Mouse (Mus musculus) intestine, embryonic 15.5 days (tissue): Measurements from ENCODE around the gene Apbb2. TPM values are rescaled to one million over a fixed set of nuclear protein-coding genes. Genes with fewer than 3 reads are reported as not detected.

Experiments
- ATAC-seq: fragments of 200-750 bp; cut with Nextera tagmentation; 2 replicates; pipeline ENCODE4 v1.8.0; 2017; ENCODE audit warnings: moderate TSS enrichment, moderate library complexity
- H3K27ac ChIP-seq: fragments of 300-500 bp; sonication (generic); 2 replicates; pipeline ENCODE4 v1.5.1; 2015; ENCODE audit warnings: mild to moderate bottlenecking, inconsistent platforms
- H3K27me3 ChIP-seq: fragments of 300-500 bp; sonication (generic); replicated peaks from 2 replicates; pipeline ENCODE4 v1.6.1; 2015; ENCODE audit warnings: inconsistent platforms
- H3K36me3 ChIP-seq: fragments of 300-500 bp; sonication (generic); 2 replicates; pipeline ENCODE4 v1.6.1; 2015; ENCODE audit warnings: inconsistent platforms
- H3K4me1 ChIP-seq: fragments of 300-500 bp; sonication (generic); replicated peaks from 2 replicates; pipeline ENCODE4 v1.6.1; 2015; ENCODE audit warnings: inconsistent platforms
- H3K4me2 ChIP-seq: fragments of 300-500 bp; sonication (generic); replicated peaks from 2 replicates; pipeline ENCODE4 v1.6.1; 2015; ENCODE audit warnings: mild to moderate bottlenecking, inconsistent platforms
- H3K4me3 ChIP-seq: fragments of 300-500 bp; sonication (generic); replicated peaks from 2 replicates; pipeline ENCODE4 v1.5.1; 2015; ENCODE audit warnings: inconsistent platforms
- H3K9ac ChIP-seq: fragments of 300-500 bp; sonication (generic); 2 replicates; pipeline ENCODE4 v1.6.1; 2015; ENCODE audit warnings: inconsistent platforms
- H3K9me3 ChIP-seq: fragments of 300-500 bp; sonication (generic); 2 replicates; pipeline ENCODE4 v1.6.1; 2016; ENCODE audit warnings: inconsistent platforms
- WGBS: fragments of 180-500 bp; shearing (Covaris S2); methylation state at CpG from one replicate; pipeline ENCODE4 v1.1.7; 2015; 5-methylcytosine and 5-hydroxymethylcytosine counted together
- polyA plus RNA-seq: library from polyadenylated mRNA; unstranded; fragments of >200 nt; fragmentation: Nextera tagmentation; extraction: Ambion mirVana; gene quantifications from 2 replicates; pipeline ENCODE4 v1.2.1, GENCODE M21; 2015

Gene Apbb2
- polyA plus RNA-seq, 1 experiment from 2014 or later, result 35.4 TPM

DNA sequence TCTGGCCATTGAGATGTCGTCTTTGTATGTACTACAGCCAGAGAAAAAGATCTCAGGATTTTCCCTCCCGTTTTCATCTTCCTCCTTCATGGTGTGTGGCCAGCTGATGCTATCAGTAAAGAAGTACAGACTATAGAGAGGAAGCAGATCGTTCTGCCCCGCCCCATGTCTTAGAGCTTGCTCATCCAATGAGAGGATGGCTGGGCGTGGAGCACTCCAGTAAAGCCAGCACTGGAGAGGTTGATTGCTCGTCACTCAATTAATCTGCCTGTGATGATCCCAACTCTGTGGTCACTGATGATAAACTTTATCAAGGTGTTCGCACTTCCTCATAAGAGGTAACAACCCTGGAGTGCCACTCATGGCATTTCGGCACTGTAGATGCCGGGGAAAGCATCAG is 18.7 kb downstream of the Apbb2 start:
- peak; percentile 54; the same call in 1 of the 2 replicates for ATAC-seq

DNA sequence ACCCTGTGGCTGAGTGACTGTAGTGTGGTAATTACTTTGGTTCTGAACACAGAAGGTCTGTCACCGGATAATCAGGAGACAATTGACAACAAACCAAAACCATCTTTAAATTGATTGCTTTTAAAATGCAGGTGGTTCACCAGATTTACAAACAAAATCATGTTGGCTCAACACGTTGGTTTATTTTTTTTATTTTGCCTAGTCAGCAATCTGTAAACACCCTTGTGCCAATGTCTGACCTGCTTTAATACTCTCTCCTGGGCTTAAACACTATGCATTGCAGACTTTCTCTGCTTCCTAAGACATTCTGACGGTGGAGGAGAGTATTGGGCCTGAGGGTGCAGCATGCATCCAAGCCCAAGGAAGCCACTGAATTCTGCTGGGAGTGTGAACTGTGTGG is 22.3 kb downstream of the Apbb2 start:
- no peaks in the 10 kb centered on the region for H3K9me3 ChIP-seq
- no peaks in the 10 kb centered on the region for H3K4me1 ChIP-seq
- no peak overlapping the region for H3K27ac ChIP-seq
- 59% methylated on average over 3 of the region's 3 CpGs for WGBS
- ATAC-seq, result no peak
- H3K4me3 ChIP-seq, result no peak overlapping the region
- H3K27me3 ChIP-seq, result no peaks in the 10 kb centered on the region
- H3K9ac ChIP-seq, result no peak overlapping the region
- H3K4me2 ChIP-seq, result no peak overlapping the region
- H3K36me3 ChIP-seq, result no peaks in the 10 kb centered on the region

More for the DNA sequence above, 18.7 kb downstream of the Apbb2 start:
- Histone ChIP-seq H3K9ac (no peak overlapping the region), H3K4me3 (no peak overlapping the region), H3K4me2 (no peak overlapping the region), H3K4me1 (0 out of 2 replicates have a peak, but pooled peaks cover 12% of the 10 kb centered on the region), H3K27me3 (no peaks in the 10 kb centered on the region), H3K27ac (no peak overlapping the region), H3K36me3 (no peaks in the 10 kb centered on the region), H3K9me3 (no peaks in the 10 kb centered on the region)
- WGBS, result 67% methylated on average over 9 of the region's 9 CpGs

DNA sequence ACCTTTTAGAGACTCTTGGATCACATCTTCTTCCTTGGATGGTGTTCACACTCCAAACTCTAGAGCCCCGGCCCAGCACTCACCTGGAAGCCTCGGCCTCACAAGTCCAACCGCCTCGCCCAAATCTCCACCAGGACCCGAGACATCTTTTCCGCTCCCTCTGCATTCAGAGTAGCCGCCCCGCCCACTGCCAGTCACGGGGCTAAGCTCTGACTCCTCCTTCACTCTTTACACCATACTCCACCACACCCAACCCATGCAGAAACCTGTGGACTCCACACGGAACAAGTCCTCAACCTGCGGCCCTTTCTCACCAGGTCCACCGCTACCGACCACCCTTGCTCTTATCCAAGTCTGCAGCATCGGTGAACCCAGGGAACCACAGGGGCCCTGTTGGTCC is 23.7 kb downstream of the Apbb2 start:
- Histone ChIP-seq H3K9me3 (no peaks in the 10 kb centered on the region), H3K4me3 (no peak overlapping the region), H3K27ac (no peak overlapping the region), H3K36me3 (no peaks in the 10 kb centered on the region), H3K27me3 (no peaks in the 10 kb centered on the region), H3K9ac (no peak overlapping the region), H3K4me2 (no peak overlapping the region), H3K4me1 (no peaks in the 10 kb centered on the region)
- ATAC-seq, result peak; percentile 58; the same call in 1 of the 2 replicates
- 84% methylated on average over 14 of the region's 14 CpGs for WGBS

DNA sequence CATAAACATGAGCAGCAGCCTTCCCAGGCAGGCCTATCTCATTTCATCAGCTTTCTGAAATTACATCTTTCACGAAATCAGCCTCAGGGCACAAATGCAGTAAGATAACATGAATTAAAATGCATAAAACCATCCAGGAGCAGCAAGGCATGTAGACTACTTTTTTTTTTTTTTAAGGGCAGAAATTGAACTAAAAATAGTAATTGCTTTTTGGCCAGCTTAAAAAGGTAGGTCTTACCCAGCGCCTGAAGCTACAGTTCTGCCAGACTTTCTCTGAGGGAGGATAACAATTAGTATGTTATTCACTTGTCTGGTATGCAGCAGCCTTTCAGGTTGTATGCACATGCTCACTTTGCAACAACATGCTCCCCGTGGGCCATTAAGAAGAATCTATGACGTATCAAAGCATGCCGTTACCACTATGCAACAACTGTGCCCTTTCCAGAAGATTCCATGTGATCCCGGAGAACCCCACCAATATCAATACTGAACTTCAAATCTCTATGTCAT is 32.3 kb downstream of the Apbb2 start:
- Histone ChIP-seq H3K4me2 (no peak overlapping the region), H3K27me3 (no peaks in the 10 kb centered on the region), H3K4me3 (no peak overlapping the region), H3K36me3 (no peaks in the 10 kb centered on the region), H3K27ac (no peak overlapping the region), H3K9me3 (no peaks in the 10 kb centered on the region), H3K4me1 (no peaks in the 10 kb centered on the region), H3K9ac (no peak overlapping the region)
- WGBS, result 81% methylated on average over 6 of the region's 6 CpGs
- no peak for ATAC-seq

DNA sequence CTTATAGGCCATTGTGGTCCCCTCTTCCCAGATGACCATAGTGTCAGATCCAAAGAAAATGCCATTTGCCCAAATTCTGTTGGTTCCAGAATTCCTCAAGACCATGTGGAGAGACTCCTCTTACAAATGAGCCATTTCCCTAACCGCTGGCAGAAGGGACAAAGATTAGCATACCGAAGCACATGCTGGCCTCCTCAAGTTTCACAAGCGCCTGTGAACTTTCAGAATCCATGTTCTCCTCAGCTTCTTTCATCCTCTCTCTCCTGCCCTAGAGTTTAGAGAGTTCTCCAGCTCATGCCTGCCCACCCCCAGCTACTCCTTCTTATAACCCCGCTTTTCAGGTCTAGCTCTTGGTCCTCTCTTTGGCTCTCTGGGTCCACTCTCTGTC is 35.6 kb downstream of the Apbb2 start:
- no peak for ATAC-seq
- H3K4me3 ChIP-seq, result no peak overlapping the region
- no peak overlapping the region for H3K4me2 ChIP-seq
- H3K36me3 ChIP-seq, result no peaks in the 10 kb centered on the region
- no peak overlapping the region for H3K9ac ChIP-seq
- H3K4me1 ChIP-seq, result no peaks in the 10 kb centered on the region
- H3K9me3 ChIP-seq, result no peaks in the 10 kb centered on the region
- WGBS, result 68% methylated on average over 4 of the region's 4 CpGs
- H3K27ac ChIP-seq, result no peak overlapping the region
- H3K27me3 ChIP-seq, result no peaks in the 10 kb centered on the region

DNA sequence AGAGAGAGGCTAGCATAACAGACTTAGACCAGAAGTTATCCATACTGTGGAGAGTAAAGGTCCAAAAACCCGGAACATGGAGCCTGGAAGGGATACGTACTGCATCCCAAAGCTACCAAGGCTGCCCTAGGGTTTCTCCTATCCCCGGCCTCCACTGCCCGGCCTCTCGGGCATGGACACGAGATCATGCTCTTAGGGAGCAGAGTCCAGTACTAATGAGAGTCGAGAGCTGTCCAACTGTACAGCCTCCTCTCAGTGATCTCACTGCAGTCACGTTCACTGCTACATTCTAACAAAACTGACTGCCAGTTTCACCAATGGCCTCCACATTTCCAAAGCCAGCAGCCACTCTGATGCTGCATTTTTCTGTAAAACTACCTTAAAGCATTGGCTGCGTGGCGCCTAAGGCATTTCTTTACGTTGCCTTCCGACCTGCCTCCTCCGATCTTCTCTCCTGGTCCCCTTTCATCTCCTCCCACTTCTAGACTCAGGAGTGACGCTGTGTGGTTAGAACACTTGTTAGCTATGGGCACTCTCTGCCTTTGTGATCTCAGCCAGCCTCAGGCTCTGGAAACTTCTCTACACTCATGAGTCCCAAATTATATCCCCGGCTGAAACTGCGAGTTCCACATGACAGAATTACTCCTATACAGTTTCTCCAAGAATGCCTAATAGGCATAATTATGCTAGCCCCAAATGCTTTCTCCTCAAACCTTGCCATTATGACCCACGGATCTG is 36.1 kb downstream of the Apbb2 start:
- Histone ChIP-seq H3K27ac (no peak overlapping the region), H3K4me2 (no peak overlapping the region), H3K36me3 (no peaks in the 10 kb centered on the region), H3K27me3 (no peaks in the 10 kb centered on the region), H3K4me3 (no peak overlapping the region), H3K9ac (no peak overlapping the region), H3K4me1 (no peaks in the 10 kb centered on the region), H3K9me3 (no peaks in the 10 kb centered on the region)
- WGBS, result 85% methylated on average over 17 of the region's 17 CpGs
- ATAC-seq, result peak; percentile 62; the same call in 1 of the 2 replicates

DNA sequence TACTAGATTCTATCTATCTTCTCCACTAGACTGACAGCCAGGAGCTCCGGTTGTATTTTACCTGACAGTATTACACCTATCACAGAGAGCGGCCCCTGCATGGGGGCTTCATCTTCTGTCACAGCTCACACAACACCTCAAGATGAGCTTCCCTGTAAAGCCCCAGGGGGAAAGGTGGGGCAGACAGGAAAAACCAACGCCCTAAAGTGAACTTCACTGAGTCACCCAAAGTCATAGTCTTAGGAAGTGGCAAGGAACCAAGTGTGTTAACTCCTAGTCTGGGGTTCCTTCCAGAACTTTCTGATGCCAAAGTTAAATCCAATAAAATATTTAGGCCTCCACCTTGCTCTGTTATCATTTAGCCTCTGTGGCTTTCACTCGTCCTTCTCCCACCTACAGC is 39.5 kb downstream of the Apbb2 start:
- peaks cover 3% of the 10 kb centered on the region; the same call in 1 of the 2 replicates for H3K4me1 ChIP-seq
- no peak overlapping the region for H3K4me2 ChIP-seq
- H3K27ac ChIP-seq, result no peak overlapping the region
- H3K36me3 ChIP-seq, result no peaks in the 10 kb centered on the region
- 67% methylated on average over 4 of the region's 4 CpGs for WGBS
- H3K9ac ChIP-seq, result no peak overlapping the region
- H3K9me3 ChIP-seq, result no peaks in the 10 kb centered on the region
- H3K27me3 ChIP-seq, result no peaks in the 10 kb centered on the region
- no peak overlapping the region for H3K4me3 ChIP-seq
- ATAC-seq, result no peak

DNA sequence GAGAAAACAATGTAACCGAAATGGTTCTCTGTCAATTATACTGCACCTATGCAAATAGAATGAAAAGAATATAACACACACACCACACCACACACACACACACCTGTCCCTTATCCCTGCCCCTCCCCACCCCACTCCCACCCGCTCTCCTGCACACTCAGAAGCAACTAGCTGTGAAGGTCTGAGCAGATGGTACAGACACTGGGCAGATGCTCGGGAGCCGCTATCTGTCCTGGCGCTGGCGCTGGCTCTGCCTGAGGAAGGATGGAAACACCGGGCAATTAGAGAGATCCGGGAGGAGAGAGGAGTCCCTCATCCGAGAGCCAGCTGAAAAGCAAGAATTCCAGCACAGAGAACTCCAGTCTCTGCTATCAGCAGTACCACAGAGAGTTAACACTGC is 42.3 kb downstream of the Apbb2 start:
- no peaks in the 10 kb centered on the region for H3K36me3 ChIP-seq
- 66% methylated on average over 9 of the region's 9 CpGs for WGBS
- no peaks in the 10 kb centered on the region for H3K9me3 ChIP-seq
- H3K27me3 ChIP-seq, result no peaks in the 10 kb centered on the region
- no peak overlapping the region for H3K27ac ChIP-seq
- no peak overlapping the region for H3K4me3 ChIP-seq
- peaks cover 3% of the 10 kb centered on the region; the same call in 1 of the 2 replicates for H3K4me1 ChIP-seq
- no peak overlapping the region for H3K4me2 ChIP-seq
- H3K9ac ChIP-seq, result no peak overlapping the region
- ATAC-seq, result no peak

DNA sequence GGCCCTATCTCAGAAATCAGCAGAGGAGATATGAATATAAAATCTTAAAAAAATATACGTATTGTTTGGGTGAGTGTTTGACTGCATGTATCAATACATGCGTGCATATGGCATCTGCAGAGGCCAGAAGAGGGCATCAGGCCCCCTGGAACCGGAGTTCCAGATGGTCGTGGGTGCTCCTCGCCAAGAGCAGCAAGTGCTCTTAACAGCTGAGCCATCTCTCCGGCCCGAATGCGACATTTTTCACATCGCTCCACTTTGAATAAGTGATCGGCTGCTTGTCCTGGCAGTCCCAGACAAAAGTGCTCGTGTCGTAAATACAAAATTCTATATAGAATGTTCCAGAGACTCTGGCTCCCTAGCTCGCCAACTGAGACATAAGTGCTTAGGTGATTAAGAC is 43.4 kb downstream of the Apbb2 start:
- H3K27ac ChIP-seq, result no peak overlapping the region
- ATAC-seq, result no peak
- no peaks in the 10 kb centered on the region for H3K36me3 ChIP-seq
- no peaks in the 10 kb centered on the region for H3K27me3 ChIP-seq
- no peak overlapping the region for H3K9ac ChIP-seq
- H3K4me1 ChIP-seq, result peaks cover 3% of the 10 kb centered on the region; the same call in 1 of the 2 replicates
- no peak overlapping the region for H3K4me2 ChIP-seq
- H3K9me3 ChIP-seq, result no peaks in the 10 kb centered on the region
- H3K4me3 ChIP-seq, result no peak overlapping the region
- WGBS, result 58% methylated on average over 13 of the region's 13 CpGs

DNA sequence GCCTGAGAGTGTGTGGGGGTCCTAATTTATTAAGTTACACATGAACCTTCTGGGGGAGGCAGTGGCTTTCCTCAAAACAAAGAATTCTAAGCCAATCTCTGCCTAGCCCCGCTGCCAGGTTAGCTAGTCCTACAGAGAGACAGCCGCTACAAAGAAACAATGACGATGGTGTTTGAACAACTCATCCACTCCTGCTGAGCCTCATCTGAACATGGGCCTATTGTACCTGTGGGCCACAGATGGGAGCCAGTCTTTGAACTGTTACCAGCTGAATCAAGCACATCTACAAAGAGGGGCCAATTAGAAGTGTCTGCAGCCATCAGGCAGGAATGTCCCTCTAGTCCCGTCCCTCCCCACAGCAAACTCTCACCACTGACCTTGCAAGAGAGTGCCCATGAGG is 45.3 kb downstream of the Apbb2 start:
- Histone ChIP-seq H3K4me1 (peaks cover 9% of the 10 kb centered on the region; the same call in 1 of the 2 replicates), H3K36me3 (no peaks in the 10 kb centered on the region), H3K27ac (no peak overlapping the region), H3K27me3 (no peaks in the 10 kb centered on the region), H3K9ac (no peak overlapping the region), H3K9me3 (no peaks in the 10 kb centered on the region), H3K4me2 (no peak overlapping the region), H3K4me3 (no peak overlapping the region)
- no peak for ATAC-seq
- 67% methylated on average over 4 of the region's 4 CpGs for WGBS

DNA sequence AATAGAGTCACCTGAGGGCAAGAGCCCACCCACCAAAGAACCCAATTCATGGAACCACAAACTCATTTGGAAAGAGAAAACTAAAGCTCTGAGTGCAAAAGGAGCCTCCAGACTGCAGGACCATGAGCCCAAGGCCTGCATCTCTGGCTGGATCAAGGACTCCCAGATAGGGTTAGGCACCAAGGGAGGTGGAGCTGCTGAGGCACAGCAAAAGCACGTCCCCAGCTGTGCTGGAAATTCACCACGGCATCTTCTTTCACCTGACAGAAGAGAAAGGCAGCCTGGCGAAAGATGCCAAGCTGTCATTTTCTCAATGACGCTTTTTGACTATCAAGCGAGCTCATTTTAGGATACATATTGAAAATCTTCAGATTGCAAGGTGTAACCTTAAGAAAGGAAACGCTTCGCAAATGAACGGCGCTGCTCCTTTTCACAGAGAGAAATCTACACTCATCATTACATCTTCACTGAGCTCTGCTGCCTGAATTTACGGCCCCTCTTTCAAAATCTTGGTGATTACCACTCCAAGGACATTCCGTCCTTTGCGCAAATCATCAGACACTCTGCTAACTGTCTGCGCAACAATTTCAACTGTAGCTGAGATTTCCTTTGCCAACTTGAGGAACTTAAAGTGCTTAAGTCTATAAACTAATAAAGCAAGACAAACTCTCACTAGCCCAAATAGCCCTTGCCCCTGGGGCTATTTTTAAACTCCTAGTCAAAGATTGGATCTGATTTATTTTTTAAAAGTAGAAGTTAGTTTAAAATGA is 46.3 kb downstream of the Apbb2 start:
- Histone ChIP-seq H3K4me2 (no peak overlapping the region), H3K27ac (no peak overlapping the region), H3K27me3 (no peaks in the 10 kb centered on the region), H3K4me1 (peaks cover 9% of the 10 kb centered on the region; the same call in 1 of the 2 replicates), H3K36me3 (no peaks in the 10 kb centered on the region), H3K9ac (no peak overlapping the region), H3K4me3 (no peak overlapping the region), H3K9me3 (no peaks in the 10 kb centered on the region)
- 71% methylated on average over 13 of the region's 13 CpGs for WGBS
- no peak for ATAC-seq

DNA sequence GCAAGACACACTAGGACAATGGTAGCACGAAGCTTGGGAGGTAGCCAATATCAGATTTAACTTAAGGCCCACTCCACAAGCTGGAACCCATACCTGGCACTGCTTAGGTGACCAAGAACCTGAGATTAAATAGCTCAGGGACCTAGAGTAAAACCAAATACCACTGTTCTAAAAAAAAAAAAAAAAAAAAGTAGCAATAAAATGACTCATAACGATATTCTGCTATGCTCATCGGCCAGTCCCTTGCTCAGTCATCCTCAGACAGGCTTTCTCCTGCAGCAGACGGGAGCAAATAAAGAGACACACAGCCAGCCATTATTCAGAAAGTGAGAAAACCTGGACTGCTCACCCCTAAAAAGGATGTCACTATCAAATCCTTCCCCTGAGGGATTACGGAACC is 47.9 kb downstream of the Apbb2 start:
- 0 out of 2 replicates have a peak, but pooled peaks cover 6% of the 10 kb centered on the region for H3K4me1 ChIP-seq
- no peak overlapping the region for H3K4me3 ChIP-seq
- ATAC-seq, result no peak
- no peak overlapping the region for H3K27ac ChIP-seq
- H3K4me2 ChIP-seq, result no peak overlapping the region
- no peak overlapping the region for H3K9ac ChIP-seq
- no peaks in the 10 kb centered on the region for H3K27me3 ChIP-seq
- WGBS, result 84% methylated on average over 5 of the region's 5 CpGs
- no peaks in the 10 kb centered on the region for H3K36me3 ChIP-seq
- no peaks in the 10 kb centered on the region for H3K9me3 ChIP-seq
